Mouse (Mus musculus) testis, postnatal 14 days (tissue): Measurements from ENCODE around the gene Cchcr1.

Source experiments
- DNase-seq: peaks from one replicate; pipeline ENCODE4 v3.0.0; 2021; ENCODE audit warnings: low spot score

Cchcr1 gene

DNA sequence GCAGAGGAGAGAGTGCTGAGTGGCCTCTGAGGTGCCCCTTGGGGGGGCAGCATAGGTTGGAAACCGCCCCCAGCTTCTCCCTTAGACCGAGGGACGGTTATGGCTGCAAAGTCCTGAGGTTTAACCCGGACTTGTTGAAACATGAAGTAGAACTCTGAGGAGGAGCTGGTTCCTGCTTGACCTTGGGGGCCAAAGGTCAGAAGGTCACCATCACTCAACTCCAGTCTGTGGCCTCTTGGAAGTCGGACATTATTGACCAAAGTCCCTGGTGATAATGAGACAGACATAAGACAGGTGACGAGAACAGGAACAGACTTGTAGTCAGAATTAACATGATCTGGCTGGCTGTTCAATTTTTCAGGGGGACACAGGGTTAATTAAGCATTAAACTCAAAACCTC, 2.1 kb upstream of the Cchcr1 start:
- no peak for DNase-seq

DNA sequence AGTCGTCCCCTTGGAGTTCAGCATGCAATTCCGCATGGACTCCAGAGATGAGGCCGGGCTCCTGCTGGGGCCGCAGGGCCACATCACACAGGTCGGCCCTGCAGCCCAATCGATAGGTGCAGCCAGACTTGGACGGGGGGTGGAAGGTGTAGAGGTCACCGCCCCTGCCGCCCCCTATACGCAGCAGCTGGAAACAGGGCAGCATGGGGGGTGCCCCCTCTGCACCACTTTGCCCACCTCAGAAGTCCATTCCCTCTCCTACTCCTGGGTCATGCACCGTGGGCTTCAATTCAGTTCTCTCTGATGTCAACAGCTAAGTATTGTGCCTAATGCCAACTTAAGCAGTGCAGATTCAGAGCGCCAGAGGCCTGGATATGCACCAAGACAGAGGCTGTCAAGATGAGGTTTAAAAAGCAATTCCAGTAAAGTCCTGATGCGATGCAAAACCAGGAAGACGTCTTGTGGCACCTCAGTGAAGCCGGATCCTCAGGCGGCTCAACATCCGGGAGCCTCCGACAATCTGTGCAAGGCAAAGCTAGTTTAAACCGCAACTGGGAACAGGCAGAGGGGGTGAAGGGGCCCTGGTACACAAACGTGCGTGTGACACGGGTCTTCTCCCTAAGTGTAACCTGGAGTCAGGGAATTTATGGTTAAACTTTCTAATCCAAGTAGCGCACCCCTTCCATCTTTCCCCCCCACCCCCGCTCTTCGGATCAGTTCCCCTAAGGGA, 824 bp upstream of the Cchcr1 start:
- peak; percentile 37 for DNase-seq

DNA sequence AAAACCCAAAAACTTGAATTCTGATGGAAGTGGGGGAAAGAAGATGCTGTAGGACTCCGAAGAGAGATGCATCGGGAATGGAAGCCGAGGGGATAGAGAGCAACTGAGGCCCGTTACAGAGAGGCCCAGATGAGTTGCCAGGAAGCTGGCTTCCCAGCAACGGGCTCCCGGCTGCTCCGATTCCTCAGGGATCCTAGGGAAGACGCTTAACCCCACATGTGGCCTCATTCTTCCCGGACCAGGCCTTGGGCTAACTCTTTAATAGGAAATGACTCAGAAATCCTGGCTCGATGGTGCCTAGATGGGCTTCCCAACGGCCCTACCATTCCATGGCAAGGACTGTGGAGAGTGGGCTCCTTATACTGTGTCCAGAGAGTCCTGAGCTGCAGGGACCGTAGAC, 626 bp downstream of the Cchcr1 start:
- DNase-seq: no peak

DNA sequence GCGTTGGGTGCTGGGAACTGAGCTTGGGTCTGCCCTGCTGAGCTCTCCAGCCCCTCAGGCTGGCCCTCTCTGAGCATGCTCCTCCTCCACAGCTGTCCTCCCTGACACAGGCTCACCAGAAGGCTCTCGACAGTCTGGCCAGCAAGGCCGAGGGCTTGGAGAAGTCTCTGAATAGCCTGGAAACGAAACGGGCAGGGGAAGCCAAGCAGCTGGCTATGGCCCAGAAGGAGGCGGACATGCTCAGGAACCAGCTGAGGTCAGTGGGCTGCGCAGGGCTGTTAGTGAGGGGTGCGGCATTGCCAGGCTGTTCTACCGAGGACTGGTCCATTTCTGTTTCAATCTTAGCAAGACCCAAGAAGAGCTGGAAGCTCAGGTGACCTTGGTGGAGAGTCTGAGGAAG, 7.5 kb downstream of the Cchcr1 start:
- no peak for DNase-seq

DNA sequence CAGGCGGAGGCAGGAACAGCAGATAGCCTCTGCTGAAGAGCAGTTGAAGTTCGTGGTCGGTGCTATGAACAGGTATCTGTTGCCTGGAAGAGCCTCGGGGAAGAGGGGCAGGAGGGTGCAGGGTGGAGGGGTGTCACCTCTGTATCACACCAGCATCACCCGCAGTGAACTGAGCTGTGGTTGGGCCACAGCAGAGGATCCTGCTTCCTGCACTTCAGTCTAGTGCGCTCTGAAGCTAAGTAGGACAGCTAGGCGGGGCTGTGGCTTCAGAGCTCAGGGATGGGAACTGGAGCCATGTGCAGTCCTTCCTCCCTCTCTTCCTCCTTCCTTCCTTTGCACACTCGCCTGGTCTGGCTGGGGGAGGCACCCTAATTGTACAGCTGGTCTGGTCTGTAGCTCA, 9.7 kb downstream of the Cchcr1 start:
- no peak for DNase-seq

DNA sequence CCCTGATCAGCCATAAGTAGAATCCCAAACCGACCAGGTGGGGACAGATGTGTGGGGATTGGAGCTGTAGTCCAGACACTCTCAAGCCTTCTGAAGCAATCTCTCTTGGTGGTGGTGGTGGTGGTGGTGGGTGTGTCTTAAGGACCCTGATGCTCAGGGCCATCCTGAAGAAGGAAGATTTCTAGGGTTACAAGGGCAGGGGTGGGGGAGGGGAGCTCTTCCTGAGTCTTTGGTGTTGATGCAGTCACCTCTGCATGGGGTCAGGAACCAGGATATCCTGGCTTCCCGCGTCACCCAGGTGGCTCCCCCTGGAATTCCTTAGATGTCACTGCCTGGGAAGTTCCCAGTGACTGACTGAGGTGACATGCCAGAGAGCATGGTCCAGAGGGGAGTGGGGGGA, 15.5 kb downstream of the Cchcr1 start:
- DNase-seq: no peak

DNA sequence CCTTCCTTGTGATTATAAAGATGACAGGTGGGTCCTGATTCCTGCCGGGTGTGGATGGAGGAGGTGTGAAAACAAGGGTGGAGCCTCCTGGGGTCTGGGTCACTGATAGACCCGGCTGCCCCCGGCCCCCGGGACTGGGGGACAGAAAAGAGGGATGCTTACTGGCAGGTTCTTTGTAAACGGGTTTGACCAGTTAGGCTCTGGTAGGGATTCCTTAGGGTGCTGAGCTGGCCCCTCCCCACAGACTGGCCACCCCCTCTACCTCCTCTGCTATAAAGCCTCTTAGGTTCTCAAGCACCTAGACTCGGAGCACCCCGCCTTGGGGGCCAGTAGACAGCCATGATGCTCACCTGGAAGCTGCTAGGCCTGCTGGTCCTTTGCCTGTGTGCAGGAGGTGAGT, 16.0 kb downstream of the Cchcr1 start, which contains the start of gene Psors1c2:
Gene Psors1c2, plus strand, starts transcription at position 301 of the 400 bp plus-strand sequence.
- no peak for DNase-seq

DNA sequence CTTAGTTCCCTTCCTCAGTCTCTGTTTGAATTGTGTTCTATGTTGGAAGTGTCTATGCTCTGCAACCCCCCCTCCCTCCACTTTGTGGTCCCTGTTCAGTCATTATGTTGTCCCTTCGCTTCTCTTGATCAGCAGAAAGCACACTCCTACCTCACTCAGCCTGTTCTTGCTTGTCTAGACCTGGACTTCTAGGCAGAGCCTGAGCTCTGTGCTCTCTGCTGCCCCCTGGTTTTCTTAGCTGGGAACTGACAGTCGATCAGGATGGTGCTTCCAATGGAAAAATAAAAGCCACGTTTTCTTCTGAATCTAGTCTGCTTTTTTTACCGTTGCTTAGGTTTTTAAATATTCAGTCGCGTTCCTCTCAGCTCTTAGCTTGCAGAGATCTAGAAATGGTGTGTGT, 17.4 kb downstream of the Cchcr1 start:
- DNase-seq: peak; percentile 59

DNA sequence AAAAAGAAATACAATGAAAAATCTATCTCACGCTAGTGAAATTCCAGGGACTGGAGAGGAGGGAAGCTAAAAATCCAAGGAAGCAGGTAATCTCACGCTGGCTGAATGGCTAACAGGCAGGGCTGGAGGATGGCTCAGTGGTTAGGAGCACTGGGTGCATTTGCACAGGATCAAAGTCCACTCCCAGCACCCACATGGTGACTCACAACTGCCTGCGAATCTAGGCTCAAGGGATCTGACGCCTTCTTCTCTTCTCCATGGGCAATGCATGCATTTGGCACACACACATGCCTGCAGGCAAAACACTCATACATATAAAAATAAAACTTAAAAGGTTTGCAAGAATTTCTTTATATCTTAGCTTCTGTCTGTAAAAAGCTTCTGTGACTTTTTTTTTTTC, 20.5 kb downstream of the Cchcr1 start:
- no peak for DNase-seq

DNA sequence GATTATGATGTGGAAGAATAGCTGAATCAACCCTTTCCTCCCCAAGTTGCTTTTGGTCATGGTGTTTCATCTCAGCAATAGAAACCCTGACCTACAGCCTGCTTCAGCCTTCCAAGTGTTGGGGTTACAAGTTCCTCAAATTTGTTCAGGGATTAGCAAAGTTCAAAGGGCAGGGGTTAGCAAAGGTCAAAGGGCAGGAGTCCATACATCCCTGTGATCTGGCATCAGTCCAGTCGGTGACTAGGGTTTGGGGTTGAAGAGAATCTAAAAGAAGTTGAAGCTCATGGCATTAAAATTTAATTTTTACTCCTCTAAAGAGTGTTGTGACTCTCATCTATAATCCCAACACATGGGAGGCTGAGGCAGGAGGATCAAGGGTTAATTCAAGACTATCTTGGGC, 21.6 kb downstream of the Cchcr1 start:
- DNase-seq: no peak

DNA sequence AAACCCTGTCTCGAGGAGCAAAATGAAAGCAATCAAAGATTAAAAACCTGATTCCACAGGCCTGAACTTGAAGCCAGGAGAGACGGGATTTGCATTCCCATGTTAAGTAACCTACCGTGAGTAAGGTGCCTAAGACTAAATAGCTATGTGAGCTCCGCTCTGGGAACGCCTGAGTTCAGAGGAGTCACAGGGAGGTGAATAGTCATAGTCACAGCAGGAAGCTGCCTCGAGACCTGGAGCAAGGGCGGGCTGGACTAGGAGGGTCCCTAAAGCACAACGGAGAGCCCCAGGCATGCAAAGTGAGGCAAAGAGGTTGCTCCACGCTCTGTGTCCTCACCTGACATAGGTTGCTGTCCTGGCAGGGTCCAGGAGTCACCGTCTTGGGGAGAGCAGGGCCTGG, 22.6 kb downstream of the Cchcr1 start:
- DNase-seq: no peak

DNA sequence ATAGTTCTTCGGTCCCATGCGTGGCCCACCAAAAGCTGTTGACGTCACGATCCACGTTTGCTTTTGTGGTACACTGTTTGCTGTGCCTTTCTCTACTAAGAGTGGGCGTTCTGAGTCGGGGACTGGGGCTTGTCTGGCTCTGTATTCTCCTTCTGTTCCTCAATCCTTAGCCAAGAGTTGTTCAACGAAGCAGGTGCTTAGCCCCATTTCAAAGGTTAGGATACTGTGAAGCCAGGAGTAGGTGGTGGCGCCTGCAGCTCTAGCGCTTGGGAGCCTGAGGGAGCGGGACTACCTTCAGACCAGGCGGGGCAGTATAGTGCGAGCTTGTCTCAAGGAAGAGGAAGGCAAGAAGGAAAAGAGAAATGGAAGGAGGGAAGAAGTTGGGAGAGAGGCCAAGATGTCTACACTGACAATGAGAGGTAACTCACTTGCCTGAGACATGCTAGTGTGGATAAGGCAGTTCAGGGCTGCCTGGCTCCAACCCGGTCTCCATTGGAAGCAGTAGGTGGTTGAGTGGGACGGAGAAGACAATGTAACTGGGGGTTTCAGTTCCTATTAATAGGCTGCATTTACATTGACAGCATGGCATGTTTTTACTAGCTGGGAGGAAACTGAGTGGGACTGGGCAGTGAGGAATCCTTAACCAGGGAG, 26.0 kb downstream of the Cchcr1 start:
- DNase-seq: no peak

DNA sequence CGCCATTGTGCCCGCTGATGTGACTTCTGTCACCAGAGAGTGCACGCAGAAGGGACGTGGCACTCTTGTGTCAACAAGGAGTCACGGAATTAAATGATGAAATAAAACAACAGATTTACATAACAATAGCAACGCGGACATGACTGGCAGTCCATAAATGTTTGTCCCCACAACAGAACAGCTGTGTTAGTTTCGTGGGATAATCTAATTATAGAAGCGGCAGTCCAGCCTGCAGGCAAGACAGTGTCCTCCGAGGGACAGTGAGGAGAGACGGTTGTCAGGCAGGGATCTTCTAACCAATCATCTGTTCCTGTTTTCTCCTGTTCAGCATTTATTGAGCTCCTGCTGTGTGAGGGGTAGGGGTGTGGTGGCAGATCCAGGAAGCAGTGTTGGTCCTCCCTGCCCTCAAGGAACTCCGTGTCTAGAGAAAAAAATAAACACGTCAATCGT, 26.5 kb downstream of the Cchcr1 start:
- no peak for DNase-seq

DNA sequence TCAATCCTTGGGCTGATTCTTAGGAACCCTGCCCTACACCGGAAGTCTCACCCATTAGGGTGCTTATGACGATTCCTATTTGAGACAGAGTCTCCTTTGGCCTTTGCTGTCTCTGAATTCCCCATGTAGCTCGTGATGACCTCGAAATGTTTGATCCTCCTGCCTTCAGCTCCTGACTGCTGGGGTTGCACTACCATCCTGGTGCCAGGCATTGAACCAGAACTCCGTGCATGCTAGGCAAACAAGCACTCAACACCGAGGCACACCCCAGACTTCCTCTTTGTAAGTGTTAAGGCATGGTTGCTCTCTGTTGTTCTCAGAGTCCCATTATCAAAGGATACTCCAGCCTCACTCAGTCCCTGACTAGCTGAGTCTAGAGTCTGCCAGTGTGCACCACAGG, 27.1 kb downstream of the Cchcr1 start:
- DNase-seq: no peak

DNA sequence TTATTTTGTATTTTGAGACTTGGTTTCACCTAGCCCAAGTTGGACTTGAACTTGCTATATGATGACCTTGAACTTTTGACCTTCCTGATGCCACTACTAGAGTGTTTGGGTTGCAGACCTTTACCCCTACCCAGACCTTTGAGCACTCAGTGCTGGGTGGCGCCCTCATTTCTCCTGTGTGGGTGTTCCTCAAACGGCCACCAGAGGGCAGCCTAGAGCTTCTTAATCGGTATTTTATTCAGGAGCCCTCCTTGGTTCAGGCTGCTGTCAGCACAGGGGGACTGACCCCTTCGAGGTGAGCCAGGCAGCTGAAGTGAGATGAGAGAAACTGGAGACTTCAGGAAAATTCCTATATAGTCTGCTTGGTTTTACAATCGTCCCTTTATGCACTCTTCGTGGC, 27.8 kb downstream of the Cchcr1 start:
- DNase-seq: no peak

DNA sequence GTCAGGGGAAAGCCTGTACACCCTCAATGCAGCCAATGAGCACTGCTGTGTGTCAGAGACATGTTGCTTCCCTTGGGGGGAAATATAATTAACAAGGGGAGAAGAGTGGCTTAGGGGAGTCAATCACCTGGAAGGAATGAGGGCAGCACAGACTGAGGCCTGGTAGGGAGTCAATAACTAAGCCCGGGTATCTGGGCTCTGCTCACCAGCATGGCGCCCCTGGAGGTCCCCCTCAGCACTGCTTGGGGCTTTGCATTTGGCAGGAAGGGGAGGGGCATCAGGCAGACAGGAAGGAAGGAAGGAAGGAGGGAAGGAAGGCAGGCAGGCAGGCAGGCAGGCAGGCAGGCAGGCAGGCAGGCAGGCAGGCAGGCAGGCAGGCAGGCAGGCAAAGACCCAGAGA, 30.6 kb downstream of the Cchcr1 start:
- no peak for DNase-seq

DNA sequence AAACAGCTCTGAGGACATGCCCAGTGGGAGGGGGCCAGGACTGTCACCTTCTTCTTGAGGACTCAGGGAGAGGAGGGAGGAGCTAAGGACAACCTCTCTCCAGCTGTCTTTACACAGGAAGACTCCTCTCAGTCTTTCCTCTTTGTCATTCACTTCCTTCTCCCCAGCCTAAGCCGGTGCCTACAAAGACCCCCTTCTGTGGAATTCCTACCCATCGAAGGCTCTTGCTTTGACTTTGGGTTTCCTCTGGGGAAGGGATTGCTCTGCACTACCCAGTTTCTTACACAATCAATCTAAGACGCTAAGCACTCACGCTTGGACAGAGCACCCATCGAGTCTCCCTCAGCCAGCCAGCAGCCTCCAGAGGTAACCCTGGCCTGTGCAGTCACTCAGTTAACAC, 31.7 kb downstream of the Cchcr1 start:
- DNase-seq: no peak

DNA sequence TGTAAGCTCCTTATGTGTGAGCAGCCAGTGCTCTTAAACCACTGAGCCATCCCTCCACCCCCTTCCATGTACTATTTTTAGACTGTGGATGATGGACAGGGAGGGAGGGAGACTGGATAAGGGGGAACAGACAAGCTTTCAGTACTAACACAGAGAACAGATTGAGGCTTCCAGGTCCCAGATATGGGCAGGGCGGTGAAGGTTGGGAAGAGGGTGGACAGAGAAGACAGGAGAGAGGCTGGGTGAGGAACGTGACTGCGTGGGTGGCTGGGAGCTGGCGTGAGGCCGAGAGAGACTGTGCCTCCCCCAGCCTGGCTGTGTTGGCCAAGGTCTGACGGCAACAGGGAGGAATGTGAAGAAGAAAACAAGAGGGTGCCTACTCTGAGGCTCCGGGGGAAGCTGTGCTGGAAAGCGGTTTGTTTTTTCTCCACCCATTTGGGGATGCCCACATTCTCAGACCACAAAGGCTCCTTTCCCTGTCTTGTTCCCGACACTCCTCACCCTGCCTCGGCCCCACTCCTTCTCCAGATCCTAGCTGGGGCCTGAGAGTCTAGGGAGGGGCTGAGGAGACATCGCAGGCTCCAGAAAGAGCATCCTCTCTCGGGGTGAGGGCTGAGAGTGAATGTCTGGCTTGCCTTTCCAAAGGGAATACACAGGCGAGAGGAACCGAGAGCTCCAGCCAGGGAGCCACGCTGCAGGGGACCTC, 32.7 kb downstream of the Cchcr1 start:
- peak; percentile 89 for DNase-seq

DNA sequence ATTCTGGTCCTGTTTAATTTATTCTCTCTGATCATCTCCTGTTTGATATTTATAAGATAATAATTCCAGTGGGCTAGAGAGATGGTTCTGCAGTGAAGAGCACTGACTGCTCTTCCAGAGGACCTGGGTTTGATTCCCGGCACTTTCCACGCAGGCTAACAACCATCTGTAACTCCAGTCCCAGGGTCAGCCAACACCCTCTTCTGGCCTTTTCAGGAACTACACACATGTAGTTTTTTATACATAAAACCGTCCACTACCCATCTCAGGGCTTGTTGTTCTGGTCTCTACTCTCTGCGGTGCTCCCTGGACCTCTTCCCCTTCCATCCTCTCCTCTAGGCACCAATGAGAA, 33.2 kb downstream of the Cchcr1 start:
- no peak for DNase-seq

DNA sequence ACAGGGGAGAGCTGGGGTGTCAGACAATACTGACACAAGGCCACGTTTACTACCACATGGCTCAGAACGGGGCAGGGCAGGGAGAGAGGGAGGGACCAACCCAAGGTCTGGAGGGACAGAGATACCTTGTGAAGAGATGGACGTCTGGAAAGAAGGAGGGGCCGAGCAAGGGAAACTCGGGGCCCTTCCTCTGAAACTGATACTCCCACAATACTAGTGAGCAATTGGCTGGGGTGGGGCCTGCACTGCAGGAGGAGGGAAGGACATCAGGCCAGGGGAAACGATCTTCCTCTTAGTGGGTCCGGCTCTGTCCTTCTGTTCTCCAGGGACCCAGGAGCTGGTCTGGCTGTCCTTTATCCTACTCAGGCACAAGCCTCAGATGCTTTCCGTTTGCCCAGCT, 34.0 kb downstream of the Cchcr1 start:
- DNase-seq: no peak

DNA sequence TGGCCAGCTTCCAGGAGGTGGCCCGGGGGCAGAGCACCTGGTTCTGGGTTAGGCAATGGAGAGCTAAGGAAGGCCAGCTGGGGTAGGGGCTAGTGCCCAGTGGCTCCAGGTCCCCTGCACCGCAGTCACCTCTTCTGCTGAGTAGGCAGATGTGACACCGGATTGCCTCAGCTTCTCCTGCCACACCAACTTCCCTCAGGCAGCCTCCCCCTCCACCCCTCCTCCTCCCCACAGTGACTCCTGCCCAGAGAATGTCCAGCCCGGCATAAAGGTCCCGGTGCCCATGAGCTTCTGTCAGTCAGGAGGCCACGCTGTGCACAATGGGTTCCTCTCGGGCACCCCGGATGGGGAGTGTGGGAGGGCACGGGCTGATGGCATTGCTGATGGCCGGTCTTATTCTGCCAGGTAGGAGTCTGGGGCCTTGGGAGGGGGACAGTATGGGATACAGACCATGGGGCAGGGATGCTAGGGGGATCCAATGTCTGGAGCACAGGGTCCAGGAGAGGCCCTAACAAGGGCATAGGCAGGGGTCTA, 35.0 kb downstream of the Cchcr1 start, which contains the start of gene Cdsn:
Gene Cdsn, plus strand, starts transcription at position 248 of the 534 bp plus-strand sequence.
- no peak for DNase-seq

DNA sequence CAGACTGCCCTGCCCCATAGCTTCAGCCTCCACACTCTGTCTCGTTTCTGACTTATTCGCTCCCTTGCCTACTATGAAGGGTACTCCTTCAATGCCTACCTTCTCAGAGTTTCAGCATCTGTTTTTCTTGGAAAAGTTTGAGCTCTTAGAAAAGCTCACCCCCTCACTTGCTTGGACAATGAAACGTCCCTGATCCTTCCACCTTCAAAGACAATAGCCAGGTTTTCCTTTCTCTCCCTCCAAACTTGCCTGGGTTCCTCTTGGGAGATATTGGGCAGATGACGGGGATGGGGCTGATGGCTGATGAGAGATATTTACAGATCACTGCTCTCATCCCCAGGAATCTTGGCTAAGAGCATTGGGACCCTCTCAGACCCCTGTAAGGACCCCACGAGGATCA, 37.4 kb downstream of the Cchcr1 start:
- no peak for DNase-seq
